Mouse (Mus musculus): Measurements from ENCODE around the gene Med25. TPM values are rescaled to one million over a fixed set of nuclear protein-coding genes. Genes with fewer than 3 reads are reported as not detected.
"Not testable (repeated sequence)": the region's sequence is repeated elsewhere in the genome, so short reads cannot be mapped to it uniquely, and the experiment has no call there.

Med25 gene
- total RNA-seq, 2 experiments from 2014 or later, result 60.5 to 62.8 TPM

DNA sequence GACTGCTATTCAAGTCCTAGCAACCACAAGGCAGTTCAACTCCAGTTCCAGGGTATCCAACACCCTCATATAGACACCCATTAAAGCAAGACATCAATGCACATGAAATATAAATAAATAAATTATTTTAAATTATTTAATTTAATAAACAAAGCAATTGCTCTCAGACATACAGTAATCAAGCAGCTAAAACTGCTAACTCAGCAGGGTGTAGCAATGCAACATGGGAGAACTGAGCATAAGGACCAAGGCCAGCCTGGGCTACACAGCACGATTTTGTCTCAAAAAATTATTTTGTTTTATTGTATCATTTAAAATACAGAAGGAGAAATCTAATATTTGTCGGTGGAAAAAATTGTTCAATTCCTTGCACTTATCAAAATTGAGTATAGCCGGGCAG, 1.7 kb upstream of the Med25 start:
- no peak for DNase-seq (ENCODE audit: low spot score)

DNA sequence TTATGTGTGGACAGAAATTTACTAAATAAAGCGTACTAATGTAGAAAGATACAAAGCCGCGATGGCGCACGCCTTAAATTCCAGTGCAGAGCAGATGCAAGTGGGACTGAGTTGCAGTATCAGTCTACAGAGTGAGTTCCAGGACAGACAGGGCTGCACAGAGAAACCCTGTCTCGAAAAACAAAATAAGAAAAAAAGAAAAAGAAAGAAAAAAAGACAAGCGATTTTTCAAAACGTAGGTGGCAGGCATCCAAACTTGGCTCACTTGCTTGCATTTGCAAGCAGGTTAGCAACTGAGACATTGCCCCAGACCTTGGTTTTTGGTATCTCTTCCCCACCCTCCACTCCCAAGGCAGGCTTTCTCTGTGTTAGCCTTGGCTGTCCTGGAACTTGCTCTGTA, 685 bp upstream of the Med25 start:
- no peak for DNase-seq (ENCODE audit: low spot score)

DNA sequence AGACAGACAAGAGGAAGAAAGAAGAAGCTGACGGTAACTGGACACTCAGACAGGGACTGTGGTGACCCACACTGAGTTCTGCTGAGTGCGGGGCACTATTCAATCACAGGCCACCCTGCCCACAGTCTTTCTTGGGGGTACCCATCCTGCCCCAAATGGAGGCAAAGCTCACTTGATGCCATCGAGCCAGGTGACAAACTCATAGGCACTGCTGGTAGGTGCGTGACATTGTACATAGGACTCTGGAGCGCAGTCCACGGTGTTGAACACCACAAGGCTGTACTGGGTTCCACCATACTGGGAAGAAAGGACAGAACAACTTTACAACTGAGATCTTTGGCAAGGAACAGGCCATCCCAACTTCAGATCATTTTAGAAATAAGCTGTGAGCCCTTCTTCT, 901 bp downstream of the Med25 start:
- DNase-seq (ENCODE audit: low spot score), result no peak

GRCm38 (mm10) chr7:44890737-44891136, 1.8 kb downstream of the Med25 start:
- no peak for DNase-seq (ENCODE audit: low spot score)

DNA sequence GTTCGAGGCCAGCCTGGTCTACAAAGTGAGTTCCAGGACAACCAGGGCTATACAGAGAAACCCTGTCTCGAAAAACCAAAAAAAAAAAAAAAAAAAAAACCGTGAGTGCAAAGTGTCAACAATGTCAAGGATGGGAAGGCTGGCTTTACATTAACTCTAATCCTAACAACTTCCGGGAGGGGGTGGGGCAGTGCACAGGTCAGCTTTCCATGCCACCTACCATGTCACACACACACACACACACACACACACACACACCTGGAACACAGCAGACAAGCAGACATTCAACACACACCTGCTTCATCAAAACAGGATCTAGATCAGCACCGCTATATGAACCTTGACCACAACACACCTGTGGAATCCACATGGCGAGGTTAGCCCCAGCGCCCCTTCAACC, 2.3 kb downstream of the Med25 start:
- no peak for DNase-seq (ENCODE audit: low spot score)

DNA sequence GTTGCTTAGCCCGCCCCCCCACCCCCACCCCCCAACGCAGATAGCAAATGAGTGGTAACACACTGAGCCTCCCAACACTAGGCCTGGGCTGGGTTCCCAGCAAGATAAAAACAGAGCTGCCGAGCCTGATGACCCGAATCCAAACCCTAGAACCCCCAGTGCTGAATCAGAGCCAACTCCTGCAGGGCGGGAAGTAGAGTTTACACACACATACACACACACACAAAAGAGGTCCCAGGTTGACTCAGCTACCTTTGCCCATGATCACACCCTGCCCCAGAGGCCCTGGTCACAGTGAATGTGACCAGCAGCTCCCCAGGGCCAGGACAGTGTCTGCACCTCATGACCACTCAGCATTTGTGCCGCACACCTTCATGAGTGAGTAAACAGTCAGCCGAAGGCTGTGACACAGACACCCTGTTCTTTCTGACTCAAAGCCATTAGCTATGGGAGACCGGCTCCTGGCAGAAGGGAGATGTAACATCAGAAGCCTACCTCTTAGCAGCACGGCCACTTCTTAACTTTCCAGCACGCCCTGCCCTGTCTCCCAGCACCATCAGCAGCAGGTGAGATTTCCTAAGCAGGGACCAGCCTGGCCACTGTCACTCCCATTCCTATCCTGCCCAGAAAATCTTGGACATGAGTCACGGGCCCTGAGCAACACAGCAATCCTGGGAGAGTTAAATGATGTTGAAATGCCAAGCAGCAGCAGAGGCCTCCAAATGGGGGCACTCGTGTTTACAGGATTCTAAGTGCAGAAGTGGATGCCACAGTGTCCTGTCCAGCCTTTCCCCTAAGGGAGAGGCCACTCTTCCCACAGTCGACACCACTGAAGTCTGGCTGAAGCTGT, 4.0 kb downstream of the Med25 start:
- DNase-seq (ENCODE audit: low spot score), result peak; percentile 52

- DNase-seq (ENCODE audit: low spot score), result no peak
Observed at GRCm38 (mm10) chr7:44886964-44887363, 5.5 kb downstream of the Med25 start.

DNA sequence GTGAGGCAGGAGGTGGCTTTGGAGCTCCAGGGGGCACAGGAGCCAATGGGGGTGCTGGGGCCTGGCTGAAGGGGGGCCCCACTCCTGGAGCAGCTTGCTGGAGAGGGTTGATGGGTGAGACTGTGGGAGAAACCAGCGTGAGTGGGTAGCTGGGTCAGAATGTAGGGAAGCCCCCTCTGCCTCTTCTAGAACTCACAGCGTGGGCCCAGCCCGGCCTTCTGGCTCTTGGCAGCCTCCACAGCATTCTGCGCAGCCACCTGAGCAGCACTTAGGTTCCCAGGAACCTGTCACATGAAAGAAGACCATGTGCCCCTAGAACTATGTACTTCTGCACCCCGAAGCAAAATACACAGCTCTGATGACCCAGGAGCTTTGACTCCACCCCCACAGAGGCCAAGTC, 7.9 kb downstream of the Med25 start:
- no peak for DNase-seq (ENCODE audit: low spot score)

DNA sequence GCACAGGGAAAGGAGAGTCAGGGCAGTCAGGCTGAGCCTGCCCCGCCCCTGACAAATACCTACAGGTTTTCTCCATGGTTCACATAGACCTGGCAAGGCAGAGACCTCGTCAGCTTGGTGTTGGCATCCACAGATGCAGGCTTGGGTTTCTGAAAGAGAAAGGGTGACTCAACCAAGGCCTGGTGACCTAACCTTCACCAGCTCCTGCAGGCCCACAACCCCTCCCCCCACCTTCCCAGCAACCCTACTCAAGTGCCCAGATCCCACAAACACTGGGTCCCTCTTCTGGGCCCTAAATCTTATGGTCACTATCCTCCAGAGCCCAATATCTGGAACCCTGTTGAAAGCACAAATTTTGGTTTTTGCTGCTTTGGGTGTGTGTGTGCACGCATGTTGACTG, 9.5 kb downstream of the Med25 start:
- no peak for DNase-seq (ENCODE audit: low spot score)

- no peak for DNase-seq (ENCODE audit: low spot score)
Observed at GRCm38 (mm10) chr7:44877833-44878232, 14.7 kb downstream of the Med25 start.

GRCm38 (mm10) chr7:44871774-44872173, 20.7 kb downstream of the Med25 start:
- DNase-seq (ENCODE audit: low spot score), result not testable (repeated sequence)

GRCm38 (mm10) chr7:44871181-44871580, 21.3 kb downstream of the Med25 start:
- DNase-seq (ENCODE audit: low spot score), result no peak

DNA sequence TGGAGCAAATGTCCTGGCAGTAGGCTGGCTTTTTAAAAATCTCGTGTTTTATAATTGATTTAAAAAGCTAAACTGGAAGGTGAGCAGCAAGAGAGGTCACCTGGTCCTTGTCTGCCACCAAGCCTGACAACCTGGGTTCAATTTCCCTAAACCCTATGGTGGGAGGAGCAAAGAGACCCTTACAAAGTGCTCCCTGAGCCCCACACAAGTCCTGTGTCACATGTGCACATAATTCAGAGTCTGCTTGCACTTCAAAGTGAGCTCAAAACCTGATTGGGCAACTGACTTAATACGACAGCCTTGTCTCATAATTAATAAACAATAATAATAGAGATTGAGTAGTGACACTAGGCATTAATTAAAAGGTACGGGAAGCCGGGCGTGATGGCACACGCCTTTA, 21.9 kb downstream of the Med25 start:
- no peak for DNase-seq (ENCODE audit: low spot score)

DNA sequence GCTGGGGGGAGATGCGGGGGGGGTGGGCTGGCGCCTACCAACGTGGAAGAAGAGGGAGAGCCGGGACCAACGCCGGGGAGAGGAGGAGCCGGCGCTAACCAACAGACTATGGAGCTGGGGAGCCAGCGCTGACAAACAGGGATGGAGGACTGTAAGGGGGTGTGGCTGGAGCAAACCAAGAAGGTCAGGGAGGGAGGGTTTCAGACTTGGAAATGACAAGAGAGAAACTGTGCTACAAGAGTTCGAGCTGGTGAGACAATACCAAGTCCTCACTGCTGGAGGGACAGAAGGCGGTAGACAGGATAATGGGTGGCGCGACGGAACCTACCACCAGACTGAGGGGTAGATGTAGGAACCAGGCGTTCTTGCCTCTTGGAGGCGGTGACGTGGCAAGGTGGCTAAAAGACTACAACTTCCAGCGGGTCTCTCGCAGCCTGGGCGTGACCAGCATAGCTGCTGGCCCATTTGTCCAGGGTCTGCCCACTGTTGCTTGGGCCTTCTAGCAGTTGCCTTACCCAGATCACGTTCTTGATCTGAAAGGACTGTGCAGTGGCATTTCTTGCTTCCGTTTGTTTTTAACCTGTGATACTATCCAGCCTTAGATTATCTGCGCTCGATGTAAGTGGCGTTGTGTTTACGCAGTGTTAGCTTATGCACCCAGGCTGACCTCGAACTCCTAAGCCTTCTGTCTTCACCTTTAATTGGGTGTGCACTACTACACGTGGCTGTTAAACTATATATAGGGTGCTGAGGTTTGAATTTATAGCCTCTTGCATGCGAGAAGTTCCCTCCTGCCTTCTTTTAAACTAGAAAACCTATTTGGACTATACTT, 22.6 kb downstream of the Med25 start, which contains the start of gene Ptov1:
Gene Ptov1 (minus strand): TSS at position 92 of the 832 bp plus-strand sequence.
- DNase-seq (ENCODE audit: low spot score), result peak; percentile 93

DNA sequence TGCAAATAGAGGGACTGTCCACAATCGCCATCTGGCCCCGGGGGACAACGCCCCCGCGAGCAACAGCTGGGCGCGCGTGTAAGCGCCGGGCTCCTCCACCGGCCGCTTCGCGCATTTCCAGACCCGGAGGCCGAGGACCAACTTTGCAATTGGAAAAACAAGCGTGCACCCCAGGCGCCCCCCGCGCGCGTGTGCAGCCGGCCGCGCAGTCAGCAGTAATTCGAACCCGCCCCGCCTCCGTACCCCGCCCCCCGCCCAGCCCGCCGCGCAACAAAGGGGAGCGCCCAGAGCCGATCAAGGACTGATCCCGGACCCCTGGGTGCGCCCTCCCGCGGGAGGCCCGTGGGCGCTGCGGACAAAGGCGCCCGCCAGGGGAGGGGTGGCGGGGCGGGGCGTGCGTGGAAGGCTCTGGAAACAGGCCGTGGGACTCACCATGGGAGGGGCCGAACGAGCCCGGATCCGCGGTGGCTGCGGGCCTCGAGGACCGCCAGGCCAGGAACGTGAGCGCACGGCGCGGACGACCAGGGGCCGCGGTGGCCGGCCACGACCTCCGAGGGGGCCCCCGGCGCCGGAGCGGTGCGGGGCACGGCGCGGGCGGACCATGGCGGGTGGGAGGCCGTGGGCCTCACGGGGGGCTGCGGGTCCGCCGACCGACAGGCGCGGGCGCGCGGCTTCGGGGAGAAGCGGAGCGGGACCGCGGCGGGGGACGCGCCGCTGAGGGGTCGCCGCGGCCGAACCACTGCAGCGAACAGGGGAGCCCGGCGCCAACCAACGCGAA, 23.4 kb downstream of the Med25 start:
- DNase-seq (ENCODE audit: low spot score), result peak; percentile 71

DNA sequence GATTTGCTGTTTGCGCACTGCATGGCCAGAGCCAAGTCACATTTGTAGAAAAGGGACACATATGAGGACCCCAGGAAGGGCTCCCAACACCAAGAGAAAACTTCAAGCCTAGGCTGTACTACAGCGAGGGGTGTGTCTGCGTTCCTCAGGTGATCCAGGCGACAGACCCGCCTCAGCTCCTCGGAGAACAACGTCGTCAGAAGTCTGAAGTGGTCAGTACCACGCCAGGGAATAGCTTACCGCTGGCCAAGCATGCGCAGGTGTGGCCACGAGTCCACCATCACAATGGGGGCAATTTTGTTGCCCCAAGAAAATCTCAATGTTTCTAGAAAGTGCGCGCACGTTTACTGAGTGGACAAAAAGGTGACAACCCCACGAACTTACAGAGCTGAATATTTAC, 24.0 kb downstream of the Med25 start:
- no peak for DNase-seq (ENCODE audit: low spot score)

GRCm38 (mm10) chr7:44867802-44868201, 24.7 kb downstream of the Med25 start:
- no peak for DNase-seq (ENCODE audit: low spot score)

DNA sequence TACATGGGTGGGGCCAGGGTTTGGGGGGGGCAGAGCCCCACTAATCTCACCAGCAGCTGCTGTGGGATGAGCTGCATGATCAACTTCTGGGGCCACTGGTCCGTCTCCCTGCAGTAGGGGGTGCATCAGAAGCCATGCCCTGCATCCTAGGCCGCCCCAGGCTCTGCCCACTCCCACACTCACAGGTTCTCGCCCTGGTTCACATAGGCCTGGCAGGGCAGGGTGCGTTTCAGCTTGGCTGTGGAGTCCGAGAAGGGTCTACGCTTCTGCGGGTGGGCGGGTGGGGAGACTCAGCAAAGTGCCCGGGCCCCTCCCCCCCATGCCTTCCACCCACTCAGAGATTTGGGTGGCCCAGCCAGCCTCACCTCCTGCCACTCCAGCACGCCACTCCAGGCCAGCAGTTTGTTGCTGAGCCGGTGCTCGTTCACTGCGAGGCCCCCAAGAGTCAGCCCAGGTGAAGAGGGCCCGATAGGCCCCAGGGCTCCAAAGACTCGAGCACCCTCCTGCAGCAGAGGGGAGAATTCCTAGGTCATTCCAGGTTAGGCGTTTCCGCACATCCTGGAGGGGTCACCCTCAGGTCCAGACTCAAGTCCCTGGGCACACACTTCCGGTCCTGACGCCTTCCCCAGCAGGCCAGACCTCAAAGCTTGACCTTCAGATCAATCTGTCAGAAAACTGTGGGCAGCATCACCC, 25.4 kb downstream of the Med25 start:
- no peak for DNase-seq (ENCODE audit: low spot score)

DNA sequence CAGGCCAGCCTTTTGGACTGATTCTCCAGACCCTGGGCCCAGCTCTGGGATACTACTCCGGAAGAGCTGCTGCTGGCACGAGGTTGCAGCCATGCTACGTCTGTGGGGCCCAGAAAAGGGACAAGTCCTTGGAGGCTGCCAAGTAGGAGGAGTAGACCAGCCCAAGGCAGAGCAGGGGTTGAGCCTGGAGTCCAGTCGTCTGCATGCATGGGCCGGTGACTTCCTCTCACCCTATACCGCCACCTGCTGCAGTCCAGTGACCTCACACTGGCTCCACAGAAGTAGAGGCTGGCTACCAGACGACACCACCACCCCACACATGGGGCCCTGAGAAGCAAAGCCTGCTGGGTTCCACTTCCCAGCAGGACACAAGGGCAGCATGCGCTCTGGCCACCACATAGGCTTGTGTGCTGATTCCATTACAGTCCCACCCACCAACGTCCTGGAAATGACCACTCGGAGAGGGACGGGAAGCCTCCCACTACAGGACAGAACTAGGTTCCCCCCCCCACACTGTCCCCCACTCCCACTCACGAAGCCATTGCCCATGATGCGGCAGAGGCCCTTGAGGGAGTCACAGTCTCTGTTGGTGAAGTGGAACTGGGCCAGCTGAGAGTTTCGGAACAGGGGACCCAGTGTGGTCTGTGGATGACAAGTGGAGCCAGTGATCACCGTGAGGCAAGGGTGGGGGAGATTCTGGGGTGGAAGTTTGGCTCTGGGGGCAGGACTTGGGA, 26.1 kb downstream of the Med25 start:
- peak; percentile 76 for DNase-seq (ENCODE audit: low spot score)

All from gastrocnemius, adult 18-20 months (tissue).